Mouse (Mus musculus): ENCODE results near the gene Slc10a1. TPM values are rescaled to one million over a fixed set of nuclear protein-coding genes. Genes with fewer than 3 reads are reported as not detected.
"Not testable (repeated sequence)": the region's sequence is repeated elsewhere in the genome, so short reads cannot be mapped to it uniquely, and the experiment has no call there.

Gene Slc10a1
- polyA plus RNA-seq, 1 experiment from 2014 or later, result 0.63 TPM

DNA sequence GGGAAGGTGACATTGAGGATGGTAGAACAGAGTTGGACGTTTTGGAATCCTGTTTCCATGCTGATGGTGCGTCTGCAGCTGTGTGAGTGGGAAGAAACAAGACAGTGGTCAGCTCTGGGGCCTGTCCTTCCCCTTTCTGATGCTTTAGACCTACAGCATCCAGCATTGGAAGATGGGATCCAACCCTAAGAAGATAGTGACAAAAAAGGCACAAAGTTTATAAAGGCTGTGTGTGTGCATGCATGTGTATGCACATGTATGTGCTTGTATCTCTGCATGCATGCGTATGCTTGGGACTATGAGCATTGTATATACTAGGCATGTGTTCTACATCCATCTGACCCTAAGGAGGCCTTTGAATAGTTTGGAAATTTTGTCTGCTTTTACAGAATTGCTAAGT is 12.5 kb downstream of the Slc10a1 start:
- 88% methylated on average over 3 of the region's 3 CpGs for WGBS
- no peak overlapping the region for H3K9ac ChIP-seq (ENCODE audit: low read length)
- H3K4me1 ChIP-seq (replicated peaks; ENCODE audit: control insufficient read depth, insufficient read depth, low read length), result no peaks in the 10 kb centered on the region
- no peak overlapping the region for H3K4me3 ChIP-seq (ENCODE audit: low read depth, low read length)
- H3K27me3 ChIP-seq (ENCODE audit: control insufficient read depth, insufficient read depth, low read length), result no peaks in the 10 kb centered on the region
- no peak overlapping the region for H3K27ac ChIP-seq (ENCODE audit: low read depth, low read length)
- DNase-seq (ENCODE audit: low spot score) (no peak), ATAC-seq (replicated peaks; ENCODE audit: low FRiP score) (no peak)
- peaks cover 5% of the 10 kb centered on the region for H3K36me3 ChIP-seq (ENCODE audit: control insufficient read depth, insufficient read depth, low read length)
- no peak overlapping the region for H3K4me2 ChIP-seq (ENCODE audit: low read depth, low read length, severe bottlenecking)
- H3K9me3 ChIP-seq (ENCODE audit: control insufficient read depth, low read length), result no peaks in the 10 kb centered on the region

DNA sequence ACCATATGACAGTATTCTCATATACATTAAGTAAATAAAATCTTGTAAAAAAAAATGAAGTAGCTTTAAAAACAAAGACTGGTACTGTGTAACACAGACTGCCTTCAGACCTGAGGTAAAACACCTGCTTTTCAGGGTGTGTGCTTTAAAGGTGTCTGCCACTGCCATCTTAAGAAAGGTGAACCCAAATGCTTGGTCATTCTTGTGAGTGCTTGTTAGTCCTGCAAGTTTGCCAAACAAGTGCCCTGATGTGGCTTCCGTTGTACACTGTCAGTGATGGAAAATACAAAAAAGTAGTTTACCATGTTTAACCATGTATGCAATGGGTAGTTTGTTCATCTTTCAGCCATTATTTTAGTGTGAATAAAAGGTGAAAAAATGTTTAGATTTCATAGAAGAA is 16.0 kb downstream of the Slc10a1 start:
- ATAC-seq (replicated peaks; ENCODE audit: low FRiP score), result no peak
- Histone ChIP-seq H3K27me3 (ENCODE audit: control insufficient read depth, insufficient read depth, low read length) (no peaks in the 10 kb centered on the region), H3K9me3 (ENCODE audit: control insufficient read depth, low read length) (no peaks in the 10 kb centered on the region), H3K36me3 (ENCODE audit: control insufficient read depth, insufficient read depth, low read length) (peaks cover 11% of the 10 kb centered on the region), H3K4me2 (ENCODE audit: low read depth, low read length, severe bottlenecking) (no peak overlapping the region), H3K4me1 (replicated peaks; ENCODE audit: control insufficient read depth, insufficient read depth, low read length) (no peaks in the 10 kb centered on the region), H3K9ac (ENCODE audit: low read length) (no peak overlapping the region), H3K27ac (ENCODE audit: low read depth, low read length) (no peak overlapping the region), H3K4me3 (ENCODE audit: low read depth, low read length) (no peak overlapping the region)
- DNase-seq (ENCODE audit: low spot score), result no peak
- 94% methylated on average over 1 of the region's 1 CpGs for WGBS

DNA sequence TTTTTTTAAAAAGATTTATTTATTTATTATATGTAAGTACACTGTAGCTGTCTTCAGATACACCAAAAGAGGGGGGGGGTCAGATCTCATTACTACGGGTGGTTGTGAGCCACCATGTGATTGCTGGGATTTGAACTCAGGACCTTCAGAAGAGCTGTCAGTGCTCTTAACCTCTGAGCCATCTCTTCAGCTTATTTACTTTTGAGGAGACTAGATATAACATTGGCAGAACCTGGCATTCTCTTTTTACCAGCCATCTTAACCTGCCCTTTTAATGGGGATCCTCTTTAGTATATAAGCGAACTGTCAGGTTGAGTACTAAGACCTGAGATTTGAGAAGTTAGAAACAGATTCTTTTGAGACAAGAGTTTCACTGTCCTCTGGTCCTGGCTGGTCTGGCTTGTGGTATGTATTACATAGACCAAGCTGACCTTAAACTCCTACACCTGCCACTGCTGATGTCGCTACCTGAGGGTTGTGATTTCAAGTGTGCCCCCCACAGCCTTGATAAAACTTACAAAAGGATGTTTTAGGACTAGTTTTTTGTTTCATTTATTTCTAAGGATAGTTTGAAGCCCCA is 16.8 kb downstream of the Slc10a1 start:
- H3K36me3 ChIP-seq (ENCODE audit: control insufficient read depth, insufficient read depth, low read length), result peaks cover 19% of the 10 kb centered on the region
- H3K27me3 ChIP-seq (ENCODE audit: control insufficient read depth, insufficient read depth, low read length), result no peaks in the 10 kb centered on the region
- H3K4me2 ChIP-seq (ENCODE audit: low read depth, low read length, severe bottlenecking), result no peak overlapping the region
- no peak for DNase-seq (ENCODE audit: low spot score)
- no peaks in the 10 kb centered on the region; the same call in 1 of the 2 replicates for H3K4me1 ChIP-seq (replicated peaks; ENCODE audit: control insufficient read depth, insufficient read depth, low read length)
- 92% methylated on average over 3 of the region's 3 CpGs for WGBS
- no peaks in the 10 kb centered on the region for H3K9me3 ChIP-seq (ENCODE audit: control insufficient read depth, low read length)
- ATAC-seq (replicated peaks; ENCODE audit: low FRiP score), result no peak
- no peak overlapping the region for H3K9ac ChIP-seq (ENCODE audit: low read length)
- H3K4me3 ChIP-seq (ENCODE audit: low read depth, low read length), result no peak overlapping the region
- H3K27ac ChIP-seq (ENCODE audit: low read depth, low read length), result no peak overlapping the region

DNA sequence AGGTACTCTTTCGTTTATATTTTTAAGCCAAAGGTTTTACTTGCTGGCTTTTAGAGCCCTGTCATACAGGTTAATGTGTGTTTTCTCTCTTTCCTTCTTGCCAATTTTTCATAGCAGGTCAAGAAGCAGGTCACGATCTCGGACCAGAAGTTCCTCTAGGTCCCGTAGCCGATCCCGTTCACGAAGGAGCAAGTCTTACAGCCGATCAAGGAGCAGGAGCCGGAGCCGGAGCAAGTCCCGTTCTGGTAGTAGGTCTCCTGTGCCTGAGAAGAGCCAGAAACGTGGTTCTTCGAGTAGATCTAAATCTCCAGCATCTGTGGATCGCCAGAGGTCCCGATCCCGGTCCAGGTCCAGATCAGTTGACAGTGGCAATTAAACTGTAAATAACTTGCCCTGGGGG is 18.9 kb downstream of the Slc10a1 start:
- H3K4me2 ChIP-seq (ENCODE audit: low read depth, low read length, severe bottlenecking); H3K4me1 ChIP-seq (replicated peaks; ENCODE audit: control insufficient read depth, insufficient read depth, low read length); H3K4me3 ChIP-seq (ENCODE audit: low read depth, low read length); DNase-seq (ENCODE audit: low spot score); H3K27me3 ChIP-seq (ENCODE audit: control insufficient read depth, insufficient read depth, low read length); ATAC-seq (replicated peaks; ENCODE audit: low FRiP score); H3K27ac ChIP-seq (ENCODE audit: low read depth, low read length); H3K9me3 ChIP-seq (ENCODE audit: control insufficient read depth, low read length); H3K9ac ChIP-seq (ENCODE audit: low read length): not testable (repeated sequence)
- WGBS, result 93% methylated on average over 15 of the region's 16 CpGs
- peaks cover 16% of the 10 kb centered on the region for H3K36me3 ChIP-seq (ENCODE audit: control insufficient read depth, insufficient read depth, low read length)

DNA sequence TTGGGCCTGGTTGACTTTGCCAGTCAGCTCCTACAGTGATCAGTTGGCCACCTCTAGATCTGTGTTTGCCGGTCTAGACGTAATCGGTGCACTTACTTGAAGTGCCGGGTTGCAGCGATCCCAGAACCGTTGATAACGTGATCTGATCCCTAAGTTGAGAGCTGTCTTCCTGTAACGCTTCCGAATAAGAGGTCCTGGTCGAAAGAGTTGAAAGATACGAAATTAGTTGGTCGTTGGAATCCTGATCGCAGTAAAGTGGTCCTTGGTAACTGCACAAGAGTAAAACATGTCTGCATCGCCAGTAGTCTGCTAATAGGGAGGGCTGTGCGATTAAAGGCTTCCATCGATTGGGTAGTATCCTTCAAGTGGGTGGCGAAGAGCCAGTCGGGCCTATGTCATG is 20.3 kb downstream of the Slc10a1 start:
- H3K9me3 ChIP-seq (ENCODE audit: control insufficient read depth, low read length), result no peaks in the 10 kb centered on the region
- H3K4me1 ChIP-seq (replicated peaks; ENCODE audit: control insufficient read depth, insufficient read depth, low read length), result no peaks in the 10 kb centered on the region; the same call in 1 of the 2 replicates
- no peak overlapping the region for H3K4me2 ChIP-seq (ENCODE audit: low read depth, low read length, severe bottlenecking)
- DNase-seq (ENCODE audit: low spot score) (no peak), ATAC-seq (replicated peaks; ENCODE audit: low FRiP score) (no peak)
- no peak overlapping the region for H3K4me3 ChIP-seq (ENCODE audit: low read depth, low read length)
- no peak overlapping the region for H3K9ac ChIP-seq (ENCODE audit: low read length)
- peaks cover 16% of the 10 kb centered on the region for H3K36me3 ChIP-seq (ENCODE audit: control insufficient read depth, insufficient read depth, low read length)
- 95% methylated on average over 18 of the region's 18 CpGs for WGBS
- H3K27ac ChIP-seq (ENCODE audit: low read depth, low read length), result no peak overlapping the region
- H3K27me3 ChIP-seq (ENCODE audit: control insufficient read depth, insufficient read depth, low read length), result no peaks in the 10 kb centered on the region

DNA sequence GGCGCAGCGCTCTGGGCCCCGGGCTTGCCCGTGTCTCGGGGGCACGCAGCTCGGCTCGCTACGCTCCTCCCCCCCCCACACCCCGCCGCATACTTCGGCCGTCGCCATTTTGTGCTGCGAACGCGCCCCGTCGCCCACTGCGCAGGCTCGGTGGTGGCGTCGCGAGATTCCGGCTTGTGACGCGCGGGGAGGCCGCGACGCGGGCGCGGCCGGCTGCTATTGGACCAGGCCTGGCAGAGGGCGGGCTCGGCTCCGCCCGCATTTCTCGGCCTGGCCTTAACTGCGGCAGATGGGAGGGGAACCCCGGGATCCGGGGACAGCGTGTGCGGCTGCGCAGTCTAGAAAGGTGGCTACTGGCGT is 22.5 kb downstream of the Slc10a1 start:
- WGBS, result under 1% methylated on average over 45 of the region's 47 CpGs
- DNase-seq (ENCODE audit: low spot score), result peak; percentile 99
- H3K9me3 ChIP-seq (ENCODE audit: control insufficient read depth, low read length), result no peaks in the 10 kb centered on the region
- H3K36me3 ChIP-seq (ENCODE audit: control insufficient read depth, insufficient read depth, low read length), result peaks cover 13% of the 10 kb centered on the region
- no peaks in the 10 kb centered on the region for H3K27me3 ChIP-seq (ENCODE audit: control insufficient read depth, insufficient read depth, low read length)
- peak; percentile 97 for ATAC-seq (replicated peaks; ENCODE audit: low FRiP score)
- H3K4me2 ChIP-seq (ENCODE audit: low read depth, low read length, severe bottlenecking), result peak overlapping the region; percentile 46
- peak overlapping the region; percentile 92 for H3K9ac ChIP-seq (ENCODE audit: low read length)
- H3K27ac ChIP-seq (ENCODE audit: low read depth, low read length), result peak overlapping the region; percentile 73
- H3K4me3 ChIP-seq (ENCODE audit: low read depth, low read length), result peak overlapping the region; percentile 100
- H3K4me1 ChIP-seq (replicated peaks; ENCODE audit: control insufficient read depth, insufficient read depth, low read length), result no peaks in the 10 kb centered on the region; the same call in 1 of the 2 replicates

DNA sequence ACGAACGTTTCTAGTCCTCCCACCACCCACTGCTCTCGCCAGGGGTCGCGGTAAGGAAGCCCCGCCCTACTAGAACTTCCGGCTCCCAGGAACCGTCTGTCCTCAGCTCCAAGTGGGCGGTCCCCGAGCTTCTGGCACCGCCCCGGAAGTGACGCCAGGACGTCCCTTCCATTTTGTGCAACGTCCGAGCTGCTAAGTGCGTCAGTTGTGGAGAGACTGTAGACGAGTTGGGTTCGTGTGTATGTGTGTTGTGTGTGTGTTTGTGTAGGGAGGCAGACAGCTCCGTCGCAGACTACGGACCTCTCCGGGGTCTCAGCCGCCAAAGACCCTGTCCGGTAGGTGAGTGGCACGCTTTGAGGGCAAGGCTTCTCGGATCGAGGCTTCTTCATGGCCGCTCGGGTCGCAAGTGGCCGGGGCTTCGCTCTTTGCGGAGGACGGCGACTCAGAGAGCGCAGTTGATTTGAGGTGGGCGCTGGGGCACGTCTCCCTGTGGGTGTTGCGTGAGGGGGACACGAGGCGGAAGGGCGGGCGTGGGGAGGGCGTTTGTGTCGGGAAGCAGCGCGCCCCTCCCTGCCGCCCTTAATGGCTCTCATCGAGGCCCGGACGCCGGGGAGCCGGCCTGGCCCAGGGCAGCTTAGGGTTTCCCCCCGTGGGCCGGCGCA is 23.0 kb downstream of the Slc10a1 start, which contains the start of gene Srsf5:
Gene Srsf5, plus strand, starts transcription at position 171 of the 662 bp plus-strand sequence.
- Histone ChIP-seq H3K9ac (ENCODE audit: low read length) (peak within 1 kb of the TSS; percentile 92), H3K4me3 (ENCODE audit: low read depth, low read length) (peak within 1 kb of the TSS; percentile 100), H3K4me1 (replicated peaks; ENCODE audit: control insufficient read depth, insufficient read depth, low read length) (no peaks in the 10 kb centered on the region; the same call in 1 of the 2 replicates), H3K4me2 (ENCODE audit: low read depth, low read length, severe bottlenecking) (peak within 1 kb of the TSS; percentile 46), H3K27ac (ENCODE audit: low read depth, low read length) (peak within 1 kb of the TSS; percentile 73), H3K27me3 (ENCODE audit: control insufficient read depth, insufficient read depth, low read length) (no peaks in the 10 kb centered on the region), H3K9me3 (ENCODE audit: control insufficient read depth, low read length) (no peaks in the 10 kb centered on the region), H3K36me3 (ENCODE audit: control insufficient read depth, insufficient read depth, low read length) (peaks cover 12% of the 10 kb centered on the region)
- peak; percentile 92 for ATAC-seq (replicated peaks; ENCODE audit: low FRiP score)
- DNase-seq (ENCODE audit: low spot score), result peak; percentile 98
- WGBS, result under 1% methylated on average over 57 of the region's 57 CpGs

DNA sequence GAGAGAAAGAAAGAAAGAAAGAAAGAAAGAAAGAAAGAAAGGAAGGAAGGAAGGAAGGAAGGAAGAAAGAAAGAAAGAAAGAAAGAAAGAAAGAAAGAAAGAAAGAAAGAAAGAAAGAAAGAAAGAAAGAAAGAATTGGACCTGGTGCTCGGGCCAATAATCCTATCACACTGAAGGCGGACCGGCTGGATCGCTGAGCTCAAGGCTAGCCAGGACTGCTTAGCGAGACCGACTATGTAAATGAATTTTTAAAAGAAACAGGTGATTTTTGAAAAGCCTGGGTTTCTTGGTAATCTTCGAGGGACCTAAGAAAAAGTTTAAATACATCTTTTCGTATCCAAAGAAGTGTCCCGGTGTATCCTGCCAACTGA is 23.6 kb downstream of the Slc10a1 start:
- H3K36me3 ChIP-seq (ENCODE audit: control insufficient read depth, insufficient read depth, low read length), result peaks cover 12% of the 10 kb centered on the region
- ATAC-seq (replicated peaks; ENCODE audit: low FRiP score), result peak; percentile 32
- H3K9ac ChIP-seq (ENCODE audit: low read length), result peak overlapping the region; percentile 41
- H3K4me3 ChIP-seq (ENCODE audit: low read depth, low read length), result peak overlapping the region; percentile 100
- DNase-seq (ENCODE audit: low spot score); H3K9me3 ChIP-seq (ENCODE audit: control insufficient read depth, low read length); H3K27ac ChIP-seq (ENCODE audit: low read depth, low read length); H3K27me3 ChIP-seq (ENCODE audit: control insufficient read depth, insufficient read depth, low read length); H3K4me1 ChIP-seq (replicated peaks; ENCODE audit: control insufficient read depth, insufficient read depth, low read length): not testable (repeated sequence)
- WGBS, result 1% methylated on average over 9 of the region's 9 CpGs
- peak overlapping the region; percentile 34; the same call in 1 of the 2 replicates for H3K4me2 ChIP-seq (ENCODE audit: low read depth, low read length, severe bottlenecking)

DNA sequence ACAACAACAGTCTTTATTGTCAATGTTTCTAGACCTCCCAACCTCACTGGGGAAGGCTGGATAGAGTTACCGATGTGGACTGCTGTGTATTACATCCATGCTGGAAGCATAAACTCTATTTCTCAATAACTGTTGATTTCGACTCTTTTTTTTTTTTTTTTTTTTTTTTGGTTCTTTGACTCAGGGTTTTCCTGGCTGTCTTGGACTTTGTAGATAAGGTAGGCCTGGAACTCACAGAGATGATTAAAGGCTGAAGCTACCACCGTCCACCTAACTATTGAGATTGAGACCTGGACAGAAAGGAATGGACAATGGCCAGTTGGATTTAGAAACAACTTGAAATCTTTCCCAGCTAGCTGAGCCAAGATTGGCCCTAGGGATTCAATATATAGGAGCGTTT is 24.3 kb downstream of the Slc10a1 start:
- 92% methylated on average over 4 of the region's 4 CpGs for WGBS

More for the DNA sequence above, 24.3 kb downstream of the Slc10a1 start:
- Histone ChIP-seq H3K4me2 (ENCODE audit: low read depth, low read length, severe bottlenecking) (no peak overlapping the region), H3K4me3 (ENCODE audit: low read depth, low read length) (no peak overlapping the region), H3K4me1 (replicated peaks; ENCODE audit: control insufficient read depth, insufficient read depth, low read length) (no peaks in the 10 kb centered on the region; the same call in 1 of the 2 replicates), H3K36me3 (ENCODE audit: control insufficient read depth, insufficient read depth, low read length) (peaks cover 12% of the 10 kb centered on the region), H3K27me3 (ENCODE audit: control insufficient read depth, insufficient read depth, low read length) (no peaks in the 10 kb centered on the region), H3K9me3 (ENCODE audit: control insufficient read depth, low read length) (no peaks in the 10 kb centered on the region), H3K27ac (ENCODE audit: low read depth, low read length) (no peak overlapping the region), H3K9ac (ENCODE audit: low read length) (no peak overlapping the region)
- no peak for ATAC-seq (replicated peaks; ENCODE audit: low FRiP score)
- DNase-seq (ENCODE audit: low spot score), result no peak

Data from forebrain, embryonic 11.5 days (tissue).